Mouse (Mus musculus): ENCODE measurements around the gene Plekhf1.

The Plekhf1 gene

DNA sequence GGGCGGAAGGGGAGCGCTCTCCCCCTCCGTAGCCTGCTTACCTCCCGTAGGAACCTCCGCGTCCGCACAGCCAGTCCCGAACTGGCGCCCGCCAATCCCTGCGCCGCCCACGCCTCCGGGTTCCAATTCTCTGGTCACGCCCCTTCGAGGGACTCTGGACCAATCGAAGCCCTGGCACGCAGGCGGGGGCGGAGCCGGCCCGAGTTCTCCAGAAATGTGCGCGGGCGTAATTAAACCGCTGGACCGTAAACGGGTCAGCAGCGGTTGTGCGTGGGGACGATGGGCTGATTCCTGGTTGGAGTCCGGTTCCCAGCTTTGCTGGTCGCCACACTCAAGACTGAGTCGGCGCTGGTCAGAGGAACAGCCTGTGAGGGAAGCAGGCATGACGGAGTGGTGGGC is at the start of gene Plekhf1:
Gene Plekhf1, minus strand, starts transcription at position 117 of the 399 bp plus-strand sequence.
- DNase-seq = peak; percentile 98

DNA sequence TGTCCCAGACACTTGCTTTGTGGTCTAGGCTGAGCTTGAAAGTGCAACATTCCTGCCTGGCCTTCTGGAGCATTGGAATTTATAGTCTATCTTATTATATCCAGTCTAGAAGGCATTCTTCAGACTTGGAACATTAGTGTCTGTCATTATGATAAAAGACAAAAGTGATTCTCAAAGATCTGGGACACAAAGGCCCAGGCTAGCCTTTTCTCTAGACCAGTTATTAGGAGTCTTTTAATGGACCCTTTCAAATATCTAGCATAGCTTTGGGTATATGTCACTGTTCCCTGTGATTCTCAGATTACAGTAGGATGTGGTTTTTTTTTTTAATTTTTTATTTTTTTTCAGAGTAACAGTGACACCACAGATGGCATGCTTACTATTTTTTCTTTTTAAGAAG is 44.7 kb upstream of the Plekhf1 start:
- no peak for DNase-seq

DNA sequence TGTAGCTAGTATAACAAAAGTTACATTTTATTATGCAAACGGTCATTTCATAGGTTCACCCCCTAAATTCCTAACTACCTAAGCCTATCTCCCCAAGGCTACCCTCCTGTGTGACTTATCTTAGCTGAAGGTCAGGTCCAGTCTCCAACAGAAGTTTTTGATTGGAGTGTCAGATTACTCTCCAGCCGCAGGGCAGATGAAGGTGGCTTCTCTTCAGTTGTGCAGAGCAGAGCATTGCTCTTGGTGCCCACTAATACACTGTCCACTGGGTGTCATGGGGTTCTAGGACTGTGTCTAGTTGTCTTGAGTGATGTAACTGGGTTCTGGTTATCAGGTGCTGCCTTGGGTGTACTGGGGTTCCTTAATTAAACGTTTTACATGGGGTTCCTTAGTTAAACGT is 44.0 kb upstream of the Plekhf1 start:
- DNase-seq = no peak

DNA sequence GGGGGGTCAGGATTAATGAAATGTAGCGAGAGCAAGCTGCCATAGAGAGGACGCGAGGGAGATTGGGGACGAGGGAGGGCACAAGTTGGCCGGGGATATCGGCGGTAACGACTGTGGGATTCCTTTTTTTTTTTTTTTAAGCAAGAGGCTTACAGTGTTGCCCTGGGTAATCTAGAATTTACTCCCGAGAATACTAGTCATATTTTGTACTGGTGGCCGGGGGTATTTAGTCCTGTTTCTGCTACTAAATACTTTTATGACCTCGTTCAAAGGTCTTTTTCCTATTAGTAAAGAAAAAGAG is 43.6 kb upstream of the Plekhf1 start:
- DNase-seq = no peak

DNA sequence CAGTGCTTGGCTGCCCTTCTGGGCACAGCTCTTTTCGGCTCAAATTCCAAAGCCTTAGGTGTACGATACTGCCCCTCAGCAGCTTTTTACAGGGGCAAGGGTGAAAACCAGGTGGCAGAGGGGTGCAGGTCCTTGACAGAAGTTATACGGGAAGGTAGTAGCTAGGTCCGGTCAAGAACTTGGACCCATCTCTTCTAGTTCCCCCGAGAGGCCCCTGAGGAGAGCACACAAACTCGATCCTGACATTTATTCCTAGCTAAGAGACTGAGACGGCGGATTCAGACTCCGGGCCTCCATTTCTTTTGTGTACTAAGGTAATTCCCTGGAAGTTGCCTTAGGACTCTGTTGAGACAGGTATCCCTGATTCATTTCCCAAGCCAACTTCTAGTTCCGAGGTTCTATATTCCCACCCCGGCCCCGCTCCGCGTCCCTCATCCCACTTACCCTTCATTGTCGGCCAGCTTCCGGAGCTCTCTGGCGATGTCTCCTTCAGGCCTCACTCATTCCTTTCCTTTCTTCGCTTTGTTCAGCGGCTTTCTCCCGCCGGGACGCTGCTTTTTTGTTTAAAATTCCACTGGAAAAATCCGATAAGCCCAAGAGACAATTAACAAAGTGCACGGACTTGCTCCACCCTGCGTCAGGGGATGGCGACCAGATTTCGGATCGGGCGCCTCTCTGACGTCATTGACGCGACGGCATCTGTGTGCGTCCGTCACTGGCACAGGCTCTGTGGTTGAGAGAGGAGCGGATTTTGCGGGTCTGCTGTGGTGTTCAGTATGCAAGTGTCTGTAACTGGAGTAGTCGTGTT is 43.1 kb upstream of the Plekhf1 start, which contains the start of gene Pop4:
Gene Pop4, minus strand, starts transcription at position 721 of the 808 bp plus-strand sequence.
- peak; percentile 92 to 94 for DNase-seq

DNA sequence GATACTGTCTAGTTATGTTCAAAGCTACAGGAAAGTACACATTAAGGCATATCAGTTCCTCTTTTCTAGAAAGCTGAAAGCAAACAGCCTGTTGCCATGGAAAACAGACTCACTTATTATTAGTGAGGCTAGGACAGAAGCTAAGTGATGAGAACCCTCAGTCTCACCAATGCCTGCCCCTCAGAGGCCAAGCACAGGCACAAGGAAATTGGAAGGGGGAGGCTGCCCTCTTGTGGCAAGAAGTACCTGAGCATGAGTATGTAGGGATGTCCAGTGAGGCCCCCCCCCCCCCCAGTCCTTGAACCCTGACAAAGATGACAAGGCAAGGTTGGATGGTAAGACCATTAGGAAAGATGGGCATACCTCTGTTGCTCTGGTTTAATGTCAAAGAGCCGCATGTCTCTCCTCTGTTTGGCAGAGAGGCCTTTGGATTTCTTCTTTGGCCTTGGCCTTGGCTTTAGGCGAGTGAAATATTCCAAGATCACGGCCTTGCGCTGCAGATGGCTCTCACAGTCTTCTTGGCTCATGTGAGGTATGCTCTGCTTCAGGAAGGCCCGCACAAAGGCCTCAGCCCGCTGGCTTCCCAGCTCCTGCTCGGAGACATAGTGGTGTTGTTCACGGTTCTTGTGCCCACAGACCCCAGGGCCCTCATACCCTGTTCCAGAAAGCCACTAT is 39.3 kb upstream of the Plekhf1 start:
- DNase-seq = peak; percentile 71

DNA sequence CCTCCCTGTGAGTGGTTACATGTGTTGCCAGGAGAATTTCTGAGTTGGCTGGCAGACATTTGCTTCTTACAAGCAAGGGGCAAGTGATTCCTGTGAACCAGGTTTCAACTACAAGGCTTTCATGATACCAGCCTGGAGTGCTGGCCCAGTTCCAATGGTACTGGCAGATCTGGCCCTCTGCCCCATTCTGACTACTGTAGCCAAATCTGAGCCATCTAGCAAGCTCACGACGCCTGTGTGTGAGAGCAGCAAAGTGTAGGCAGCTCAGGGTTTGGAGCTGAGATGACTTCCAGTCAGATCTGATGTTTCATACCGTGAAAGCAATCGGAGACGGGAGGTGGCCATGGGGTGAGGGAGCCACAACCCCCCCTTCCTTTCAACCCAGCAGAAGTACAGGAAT is 34.6 kb upstream of the Plekhf1 start:
- DNase-seq = peak in 1 of 2 experiments; percentile 39

DNA sequence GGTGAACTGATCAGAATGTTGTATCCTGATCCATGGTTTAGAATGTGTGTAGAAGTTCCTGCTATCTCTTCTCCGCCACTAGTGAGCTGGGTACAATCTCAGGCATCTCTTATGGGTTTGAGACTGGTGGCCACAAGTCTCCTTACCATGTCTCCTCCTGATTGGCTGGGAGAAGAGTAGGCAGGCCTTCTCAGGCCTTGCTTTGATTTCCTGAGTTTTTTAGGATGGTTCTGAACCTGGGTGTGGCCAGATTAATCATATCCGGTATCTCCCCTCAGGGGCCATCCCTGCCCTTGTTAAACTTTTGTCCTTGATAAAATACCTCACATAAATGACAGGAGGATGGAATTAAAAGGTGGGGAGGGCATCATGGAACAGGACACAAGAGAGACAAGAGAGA is 31.8 kb upstream of the Plekhf1 start:
- DNase-seq = no peak

DNA sequence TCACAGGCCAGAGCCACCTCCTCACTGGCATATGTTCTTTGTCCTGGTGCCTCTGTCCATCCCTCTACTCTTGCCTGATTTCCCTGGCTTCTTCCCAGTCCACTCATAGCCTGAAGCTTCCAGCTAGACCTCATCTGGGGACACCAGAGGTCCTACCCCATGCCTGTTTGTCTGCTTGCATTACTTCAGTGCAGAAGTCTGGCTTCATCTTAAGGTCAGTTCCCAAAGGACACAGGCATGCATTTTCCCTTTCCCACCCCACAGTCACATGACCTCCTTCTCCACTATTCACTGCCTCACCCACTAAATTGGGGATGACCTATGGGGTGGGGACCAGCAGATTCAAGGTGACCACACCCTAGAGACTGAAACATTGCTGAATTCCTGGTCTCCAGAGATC is 25.6 kb upstream of the Plekhf1 start:
- peak in 1 of 2 experiments; percentile 15 for DNase-seq

DNA sequence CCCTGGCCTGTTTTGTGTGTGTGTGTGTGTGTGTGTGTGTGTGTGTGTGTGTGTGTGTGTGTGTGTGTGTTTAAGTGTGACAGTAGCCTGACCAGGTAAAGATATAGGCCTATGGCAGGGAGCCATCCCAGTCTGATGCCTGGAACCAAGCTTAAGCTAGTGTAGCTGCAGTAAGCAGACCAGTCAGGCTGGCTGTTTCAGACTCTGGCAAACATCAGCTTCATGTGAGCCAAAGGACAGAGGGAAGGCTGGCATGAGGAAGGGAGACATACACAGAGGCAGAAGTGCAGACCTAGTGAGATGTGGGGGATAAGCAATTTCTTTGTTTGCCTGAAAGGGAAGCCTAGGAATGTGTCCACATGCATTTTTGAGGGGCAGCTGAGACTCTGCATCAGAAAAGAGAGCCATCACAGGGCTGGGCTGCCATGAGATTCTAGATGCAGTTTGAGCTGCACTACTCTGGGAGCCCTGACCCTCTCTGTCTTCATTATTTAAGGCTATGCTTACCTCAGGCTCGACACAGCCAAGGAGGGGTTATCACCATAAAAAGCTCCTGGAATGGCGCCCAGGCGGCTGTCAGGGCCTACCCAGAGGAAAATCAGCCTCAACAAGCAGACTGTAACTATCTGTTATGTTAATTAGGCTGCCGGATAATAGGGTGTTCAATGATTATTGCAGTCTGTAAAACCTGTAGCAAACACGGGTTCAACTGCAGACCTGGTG is 23.8 kb upstream of the Plekhf1 start:
- peak; percentile 43 to 46 for DNase-seq

DNA sequence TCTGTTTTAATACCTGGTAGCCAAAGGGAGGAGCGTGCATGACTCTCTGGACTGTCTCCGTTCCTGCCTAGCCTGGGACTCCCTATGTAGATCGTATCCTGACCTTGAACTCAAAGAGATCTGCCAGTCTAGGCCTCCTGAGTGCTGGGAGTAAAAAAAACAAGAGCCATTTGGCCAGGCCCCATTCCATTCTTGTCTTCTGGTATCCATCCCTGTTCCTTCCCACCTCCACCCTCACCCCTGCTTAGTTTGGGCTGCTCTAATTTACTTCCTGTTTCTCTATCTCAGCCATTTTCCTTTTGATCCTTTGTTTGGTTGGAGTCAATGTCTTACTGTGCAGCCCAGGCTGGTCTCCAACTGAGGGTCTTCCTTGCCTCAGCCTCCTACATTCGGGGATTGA is 14.6 kb upstream of the Plekhf1 start:
- peak in 1 of 2 experiments; percentile 8 for DNase-seq

DNA sequence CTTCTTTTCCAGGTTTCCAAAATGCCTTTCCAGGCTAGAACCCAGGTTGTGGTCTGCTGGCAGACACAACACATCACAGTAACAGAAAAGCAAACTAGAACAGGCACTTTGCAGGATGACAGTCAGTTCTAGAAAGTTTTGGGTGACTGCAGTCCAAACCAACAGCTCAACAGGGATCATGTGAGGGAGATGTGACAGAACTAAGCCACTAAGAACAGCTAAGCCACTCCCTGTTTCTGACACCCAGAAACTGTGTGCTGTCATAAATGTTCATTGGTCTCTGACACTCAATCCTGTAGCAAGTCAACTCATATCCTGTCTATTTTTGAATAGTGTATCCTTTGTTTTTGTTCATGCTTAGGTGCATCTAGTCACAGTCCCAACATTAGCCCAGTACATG is 9.3 kb upstream of the Plekhf1 start:
- peak in 1 of 2 experiments; percentile 1 for DNase-seq

DNA sequence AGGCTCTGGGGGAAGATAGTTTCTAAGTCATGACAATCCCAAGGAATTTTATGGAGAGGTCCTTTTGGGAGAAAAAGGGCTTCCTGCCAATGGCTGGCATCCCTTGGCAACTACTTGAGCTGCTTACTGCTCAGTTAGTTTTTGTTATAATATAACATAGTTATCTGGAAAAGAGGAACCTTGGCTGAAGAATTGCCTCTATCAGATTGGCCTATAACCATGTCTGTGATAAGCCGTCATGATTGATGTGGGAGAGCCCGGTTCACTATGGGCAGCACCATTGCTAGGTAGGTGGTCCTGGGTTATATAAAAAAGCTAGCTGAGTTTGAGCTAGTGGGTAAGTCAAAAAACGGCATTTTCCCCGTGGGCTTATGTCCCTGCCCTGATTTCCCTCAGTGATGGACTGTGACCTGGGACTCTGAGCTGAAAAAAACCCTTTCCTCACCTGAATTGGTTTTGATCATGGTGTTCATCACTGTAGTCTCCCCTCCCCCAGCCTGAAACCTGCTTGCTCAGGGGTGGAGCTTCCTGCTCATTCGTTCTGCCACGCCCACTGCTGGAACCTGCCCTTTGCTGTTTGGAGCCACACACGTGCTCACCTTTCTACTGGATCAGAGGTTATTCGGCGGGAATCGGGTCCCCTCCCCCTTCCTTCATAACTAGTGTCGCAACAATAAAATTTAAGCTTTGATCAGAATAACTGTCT is 8.7 kb upstream of the Plekhf1 start:
- DNase-seq = peak; percentile 29 to 61

DNA sequence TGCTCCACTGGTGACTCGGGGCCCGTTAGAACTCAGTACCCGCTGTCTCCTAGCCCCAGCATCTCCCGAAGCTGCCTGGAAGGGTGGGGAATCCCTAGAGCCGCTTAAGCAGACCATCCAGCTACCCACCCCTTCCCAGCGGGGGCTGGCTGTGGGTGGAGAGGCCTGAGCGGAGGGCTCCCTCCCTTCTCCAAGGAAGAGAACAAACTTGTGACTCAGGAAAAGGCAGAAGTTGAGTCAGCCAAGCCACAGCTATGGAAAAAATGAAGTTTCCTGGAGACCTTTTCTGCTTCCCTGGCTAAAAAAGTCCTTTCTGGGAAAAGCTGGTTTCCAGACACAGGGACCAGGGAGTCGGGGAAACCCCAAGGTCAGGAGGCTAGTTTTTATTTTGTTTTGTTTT is 2.5 kb upstream of the Plekhf1 start:
- DNase-seq = peak; percentile 33 to 67

DNA sequence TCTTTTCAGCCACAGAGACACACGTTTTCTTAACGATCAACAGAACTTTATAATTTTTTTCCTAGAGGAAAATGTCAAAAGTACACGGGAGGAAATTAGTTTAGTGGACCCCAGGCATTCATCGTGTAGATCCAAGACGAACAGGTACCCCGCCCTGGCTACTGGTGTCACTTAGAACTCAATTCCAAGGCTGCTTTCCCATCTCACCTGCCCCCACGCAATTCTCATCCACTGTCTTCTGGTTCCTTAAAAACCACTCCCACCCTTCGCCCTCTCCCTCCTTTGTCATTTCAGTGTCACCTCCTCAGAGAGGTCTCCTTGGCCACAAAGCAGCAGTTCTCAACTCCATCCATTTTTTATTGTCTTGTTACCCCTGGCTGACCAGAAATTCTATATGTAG is 513 bp upstream of the Plekhf1 start:
- DNase-seq = no peak

DNA sequence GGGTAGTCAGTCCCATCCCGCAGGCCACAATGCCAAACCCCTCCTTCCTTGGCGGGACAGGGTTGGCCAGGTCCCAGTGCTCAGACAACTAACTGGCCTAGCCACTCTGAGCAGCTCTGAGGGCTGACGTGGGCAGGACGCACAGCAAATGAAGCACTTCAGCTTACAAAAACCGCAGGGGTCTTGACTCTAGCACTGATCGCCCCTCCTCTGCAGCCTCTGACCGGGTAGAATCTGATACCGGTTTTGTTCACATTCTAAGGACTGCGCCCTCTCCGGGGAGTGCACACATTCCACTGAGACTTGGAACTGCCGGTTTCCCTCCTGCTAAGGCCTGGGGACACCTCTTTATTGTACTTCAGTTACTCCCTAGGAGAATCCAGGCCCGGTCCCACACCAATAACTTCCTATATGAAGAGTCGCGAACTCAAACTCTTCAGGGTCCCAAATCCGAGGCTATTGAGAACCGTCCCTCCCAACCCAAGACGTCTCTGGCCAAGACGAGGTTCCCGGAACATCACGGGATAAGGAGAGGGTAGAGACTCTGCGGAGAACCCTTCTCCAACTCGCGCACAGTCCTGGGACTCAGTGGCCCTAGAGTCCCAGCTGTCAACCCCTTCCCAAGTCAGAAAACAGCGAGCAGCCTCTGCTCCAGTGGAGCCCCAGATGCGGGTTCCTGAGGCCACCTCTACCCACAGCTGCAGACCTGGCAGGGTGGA is 476 bp downstream of the Plekhf1 start:
- DNase-seq = peak; percentile 79 to 91

DNA sequence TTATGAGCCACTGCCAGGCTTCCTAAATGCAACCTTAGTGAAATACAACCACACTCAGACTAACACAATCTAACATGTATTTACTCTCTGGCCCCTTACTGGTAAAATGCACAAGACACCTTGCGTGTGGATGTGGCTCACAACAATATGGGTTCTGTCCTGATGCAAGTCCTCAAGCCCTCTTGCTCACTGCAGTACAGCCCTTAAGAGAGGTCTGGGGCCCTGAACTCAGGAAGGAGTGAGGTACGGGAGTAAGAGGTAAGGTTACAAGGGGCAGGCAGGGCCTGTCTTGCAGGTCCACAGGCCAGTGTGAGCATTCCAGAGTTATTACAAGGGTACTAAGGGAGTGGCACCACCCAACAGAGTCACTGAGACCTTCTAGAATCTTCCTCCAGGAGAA is 1.6 kb downstream of the Plekhf1 start:
- DNase-seq = no peak

DNA sequence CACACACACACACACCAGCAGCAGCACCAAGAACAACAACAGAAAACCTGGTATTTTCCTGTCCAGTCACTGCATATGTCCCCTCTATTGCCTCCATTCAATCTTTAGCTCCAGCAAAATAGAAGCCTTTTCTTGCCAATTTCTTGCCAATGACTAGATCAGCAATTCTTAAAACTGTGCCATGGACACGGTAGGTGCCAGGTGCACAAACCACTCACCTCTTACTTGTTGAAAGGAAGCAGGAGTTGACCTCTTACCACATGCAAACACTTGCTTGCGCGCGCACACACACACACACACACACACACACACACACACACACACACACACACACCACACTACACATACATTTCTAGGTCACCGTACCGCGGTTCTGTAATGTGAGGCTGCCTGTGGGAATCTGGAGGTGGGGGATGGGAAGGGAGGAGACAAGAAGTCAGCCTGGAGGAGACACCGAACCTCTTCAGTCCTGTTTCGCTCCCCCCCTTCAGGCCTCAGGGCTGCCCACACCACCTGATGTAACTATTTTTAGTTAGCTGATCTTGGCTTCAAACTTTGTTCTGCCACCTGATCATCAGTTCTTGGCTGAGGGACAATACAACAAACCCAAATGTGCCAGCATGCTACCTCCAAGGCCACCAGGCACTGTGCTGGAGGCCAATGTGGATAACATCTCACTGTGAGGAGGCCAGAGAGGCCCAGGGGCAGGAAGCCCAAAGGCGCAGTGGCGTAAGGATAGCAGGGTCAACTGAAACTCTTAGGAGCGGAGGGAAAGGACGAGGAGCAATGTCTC is 3.0 kb downstream of the Plekhf1 start:
- peak; percentile 52 to 81 for DNase-seq

DNA sequence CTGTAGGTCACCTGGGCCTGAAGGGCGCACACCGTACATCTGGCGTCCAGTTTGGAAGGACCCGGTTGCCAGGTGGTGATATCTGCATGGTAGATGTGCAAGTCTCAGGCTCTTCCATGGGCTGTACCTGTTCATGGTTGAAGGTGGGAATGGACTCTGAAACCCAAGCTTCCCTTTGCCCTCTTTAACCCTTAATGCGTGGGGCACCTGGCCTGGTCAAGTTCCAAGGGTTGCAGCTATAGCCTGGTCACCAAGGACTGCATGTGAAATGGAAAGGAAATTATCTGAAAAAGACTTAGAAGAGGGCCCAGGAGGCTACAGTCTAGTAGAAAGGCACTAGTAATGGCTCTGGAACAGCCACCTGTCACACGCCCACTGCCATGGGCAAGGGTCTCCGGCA is 7.0 kb downstream of the Plekhf1 start:
- peak in 1 of 2 experiments; percentile 70 for DNase-seq

DNA sequence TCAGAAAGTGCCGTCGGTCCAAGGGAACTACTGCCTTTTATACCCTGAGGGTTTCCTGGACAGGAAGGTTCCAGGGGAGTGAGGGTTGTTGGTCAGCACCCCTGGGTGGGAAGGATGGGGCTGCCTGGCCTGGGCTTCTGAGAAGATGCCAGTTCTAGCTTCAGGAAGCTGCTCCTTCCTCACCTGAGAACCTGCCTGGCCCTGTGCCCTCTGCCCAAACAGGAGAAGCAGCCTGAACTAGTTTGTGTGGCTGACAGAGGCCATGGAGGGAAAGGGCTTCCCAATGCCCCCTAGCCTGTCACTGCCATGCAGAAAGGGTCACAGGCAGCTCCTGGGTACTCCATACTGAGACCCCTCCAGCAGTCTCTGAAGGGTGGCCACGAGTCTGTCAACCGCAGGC is 8.3 kb downstream of the Plekhf1 start:
- DNase-seq = no peak

DNA sequence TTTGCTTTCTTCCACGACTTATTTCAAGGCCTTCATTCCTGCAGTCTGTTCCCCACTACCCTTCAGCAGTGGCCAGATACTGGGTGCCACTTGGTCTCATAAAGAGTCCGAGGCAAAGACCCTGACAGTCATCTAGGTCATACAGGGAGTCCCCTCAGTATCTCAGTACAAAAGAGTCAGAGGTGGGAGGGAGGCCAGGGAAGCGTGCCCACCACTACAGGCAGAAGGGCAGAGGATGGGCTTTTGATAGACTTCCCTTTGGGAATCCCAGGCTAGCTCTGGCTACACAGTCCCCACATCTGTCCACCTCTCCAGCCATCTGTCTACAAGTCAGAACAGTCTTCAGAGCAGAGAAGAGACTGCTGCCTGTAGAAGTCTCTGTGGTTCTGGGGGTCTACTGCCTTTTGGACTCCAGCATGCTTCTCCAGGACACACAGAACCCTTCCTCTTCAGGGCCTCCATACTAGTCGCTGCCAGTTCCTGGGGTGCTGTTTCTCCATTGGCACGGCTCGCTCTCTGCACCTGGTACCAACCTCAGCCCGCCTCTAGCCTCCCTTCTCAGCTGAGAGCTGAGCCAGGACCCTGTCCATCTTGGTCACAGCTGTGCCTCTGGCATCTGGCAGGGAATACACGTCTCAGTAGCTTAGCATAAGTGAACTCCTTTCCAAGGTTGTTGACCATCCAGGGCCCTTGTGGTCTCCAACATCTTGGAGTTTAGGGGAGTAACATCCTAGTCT is 9.0 kb downstream of the Plekhf1 start:
- DNase-seq = peak in 1 of 2 experiments; percentile 25

Measured in kidney, postnatal 25 days (tissue).